Mouse (Mus musculus) layer of hippocampus, adult 18-20 months (tissue): ENCODE measurements around the gene Gpr6. TPM values are rescaled to one million over a fixed set of nuclear protein-coding genes. Genes with fewer than 3 reads are reported as not detected.

Source experiments
- total RNA-seq, 2 experiments: library from RNA; stranded (reverse); gene quantifications; 2 replicates each; pipeline ENCODE4 v1.2.3; 2021

Gpr6 gene
- total RNA-seq, 2 experiments from 2014 or later = 0.53 to 1.1 TPM

Other genes with a start within 250 kb of the Gpr6 start
- gene Cdc40, start 189.0 kb downstream of the Gpr6 start, total RNA-seq = 10 to 100 TPM; 50.9 to 58.6 TPM
- gene Wasf1, start 188.8 kb downstream of the Gpr6 start, total RNA-seq = 100 to 1,000 TPM; 373 to 404 TPM
- gene Fig4, start 231.0 kb upstream of the Gpr6 start, total RNA-seq = 10 to 100 TPM; 32.9 to 35.7 TPM
- under 1 TPM; 0.20 to 0.25 TPM for gene Ak9, start 231.7 kb upstream of the Gpr6 start, total RNA-seq